Mouse (Mus musculus): ENCODE data around the gene Hrct1. TPM values are rescaled to one million over a fixed set of nuclear protein-coding genes. Genes with fewer than 3 reads are reported as not detected.

Gene Hrct1
- not detected for total RNA-seq (2023)

GRCm38 (mm10) chr4:43726995-43727394, at the start of gene Hrct1:
Hrct1 (plus strand) TSS chr4:43727188.

GRCm38 (mm10) chr4:43700707-43701106, 26.3 kb upstream of the Hrct1 start, which contains the start of gene Olfr70:
Olfr70 (minus strand) TSS chr4:43700807.

GRCm38 (mm10) chr4:43709869-43710268, 17.1 kb upstream of the Hrct1 start, which contains the start of gene Olfr71:
Olfr71 (minus strand) TSS chr4:43710255.

GRCm38 (mm10) chr4:43729794-43730550, 3.0 kb downstream of the Hrct1 start, which contains the start of gene Spaar:
Spaar (plus strand) TSS chr4:43730034.

GRCm38 (mm10) chr4:43770909-43771308, 43.9 kb downstream of the Hrct1 start, which contains the start of gene Olfr159:
Olfr159 (minus strand) TSS chr4:43771009.

Other genes with a start within 250 kb of the Hrct1 start
- gene Sit1, start 243.5 kb upstream of the Hrct1 start, total RNA-seq (2023) = 52.7 TPM
- 26.8 TPM for gene Ccdc107, start 234.3 kb upstream of the Hrct1 start, total RNA-seq (2023)
- not detected for gene Arhgef39, start 227.5 kb upstream of the Hrct1 start, total RNA-seq (2023)
- gene Car9, start 220.2 kb upstream of the Hrct1 start, total RNA-seq (2023) = not detected
- not detected for gene Tpm2, start 203.4 kb upstream of the Hrct1 start, total RNA-seq (2023)
- 59.4 TPM for gene Creb3, start 164.9 kb upstream of the Hrct1 start, total RNA-seq (2023)
- gene Tln1, start 164.5 kb upstream of the Hrct1 start, total RNA-seq (2023) = 286 TPM
- 54.6 TPM for gene Rgp1, start 148.5 kb upstream of the Hrct1 start, total RNA-seq (2023)
- gene Gba2, start 148.3 kb upstream of the Hrct1 start, total RNA-seq (2023) = 29.9 TPM
- not detected for gene Msmp, start 142.7 kb upstream of the Hrct1 start, total RNA-seq (2023)
- 0.24 TPM for gene Npr2, start 95.3 kb upstream of the Hrct1 start, total RNA-seq (2023)
- gene Spag8, start 73.6 kb upstream of the Hrct1 start, total RNA-seq (2023) = not detected
- gene Hint2, start 70.7 kb upstream of the Hrct1 start, total RNA-seq (2023) = 16.0 TPM
- 2.0 TPM for gene Tmem8b, start 58.2 kb upstream of the Hrct1 start, total RNA-seq (2023)
- gene Fam221b, start 58.0 kb upstream of the Hrct1 start, total RNA-seq (2023) = not detected
- gene Olfr70, start 26.4 kb upstream of the Hrct1 start, total RNA-seq (2023) = not detected
- not detected for gene Olfr71, start 16.9 kb upstream of the Hrct1 start, total RNA-seq (2023)
- gene Spaar, start 2.8 kb downstream of the Hrct1 start, total RNA-seq (2023) = not detected
- not detected for gene Olfr159, start 43.8 kb downstream of the Hrct1 start, total RNA-seq (2023)
- gene Olfr156, start 96.7 kb downstream of the Hrct1 start, total RNA-seq (2023) = not detected
- gene Olfr157, start 113.0 kb downstream of the Hrct1 start, total RNA-seq (2023) = not detected
- not detected for gene Olfr155, start 124.4 kb downstream of the Hrct1 start, total RNA-seq (2023)
- 5.8 TPM for gene Reck, start 148.3 kb downstream of the Hrct1 start, total RNA-seq (2023)
- 86.6 TPM for gene Glipr2, start 230.2 kb downstream of the Hrct1 start, total RNA-seq (2023)

Measured in CD8-positive naive resting alpha-beta T cell, adult 57 days (primary cell).